In genomic region chr13:8484592-8485272, GRCm38 (mm10) we compare ENCODE assay signal across 9 mouse cellular contexts.
DNase-seq lines count a peak whose midpoint lies in the region; ATAC-seq lines count a peak whose summit lies in the region.
"Had no signal": no experiment of that assay in that cellular context is flagged by ENCODE, and none has a peak within 500 bp of the region (broad histone marks: within the 10 kb centered on the region; RNA-seq: fewer than 3 reads in every experiment).

No protein-coding gene starts in this region.

- no peaks in the 10 kb centered on the region for H3K9me3 ChIP-seq in hindbrain, embryonic 14.5 days (ENCODE audit: control insufficient read depth, low read length)
- no peaks in the 10 kb centered on the region for H3K9me3 ChIP-seq in hindbrain, embryonic 10.5 days
- H3K9me3 ChIP-seq: midbrain, embryonic 12.5 days had no signal

- intact Hi-C loops in heart, postnatal 10 days (cut with DNase I): no loop called here

- peak; percentile 85 for ATAC-seq in hindbrain, embryonic 14.5 days (ENCODE audit: low FRiP score)
- no peak for ATAC-seq in megakaryocyte progenitor cell, adult 5-6 weeks (replicated peaks; ENCODE audit: poor library complexity)

- H3K4me1 ChIP-seq in hindbrain, embryonic 14.5 days (replicated peaks; ENCODE audit: control insufficient read depth, insufficient read depth, low read length): no peaks in the 10 kb centered on the region; the same call in 1 of the 2 replicates
- H3K4me1 ChIP-seq in hindbrain, embryonic 10.5 days (replicated peaks): no peaks in the 10 kb centered on the region
- H3K4me1 ChIP-seq: midbrain, embryonic 12.5 days had no signal

- no peak overlapping the region for H3K4me3 ChIP-seq in hindbrain, embryonic 14.5 days (replicated peaks; ENCODE audit: low read length)
- no peak overlapping the region for H3K4me3 ChIP-seq in hindbrain, embryonic 10.5 days
- H3K4me3 ChIP-seq: midbrain, embryonic 12.5 days had no signal

- H3K36me3 ChIP-seq in hindbrain, embryonic 14.5 days (replicated peaks; ENCODE audit: control insufficient read depth, insufficient read depth): no peaks in the 10 kb centered on the region
- H3K36me3 ChIP-seq in hindbrain, embryonic 10.5 days: no peaks in the 10 kb centered on the region
- H3K36me3 ChIP-seq: midbrain, embryonic 12.5 days had no signal

- H3K9ac ChIP-seq in hindbrain, embryonic 14.5 days: no peak overlapping the region
- H3K9ac ChIP-seq: midbrain, embryonic 12.5 days had no signal

- DNase-seq in hindbrain, embryonic 14.5 days (ENCODE audit: low spot score): peak; percentile 50
- DNase-seq in hindbrain, embryonic 10.5 days (ENCODE audit: low spot score): no peak
- peak; percentile 23 for DNase-seq in right cerebral cortex, postnatal 4 days
- no peak for DNase-seq in right cerebral cortex, postnatal 25 days
- peak; percentile 46 for DNase-seq in heart, postnatal 10 days
- peak; percentile 28 for DNase-seq in skeletal muscle tissue, adult 2 months (ENCODE audit: low read depth, low spot score)
- no peak for DNase-seq in thymus, postnatal 14 days

- no peaks in the 10 kb centered on the region for H3K27me3 ChIP-seq in hindbrain, embryonic 14.5 days (ENCODE audit: control insufficient read depth, insufficient read depth, low read length)
- no peaks in the 10 kb centered on the region for H3K27me3 ChIP-seq in hindbrain, embryonic 10.5 days (ENCODE audit: insufficient read depth, poor library complexity, severe bottlenecking)
- H3K27me3 ChIP-seq: midbrain, embryonic 12.5 days had no signal

- 35% methylated on average over 4 of the region's 4 CpGs for WGBS in hindbrain, embryonic 14.5 days
- 68% methylated on average over 4 of the region's 4 CpGs for WGBS in hindbrain, embryonic 10.5 days

- H3K4me2 ChIP-seq in hindbrain, embryonic 14.5 days (replicated peaks): no peak overlapping the region
- H3K4me2 ChIP-seq: midbrain, embryonic 12.5 days had no signal

- H3K27ac ChIP-seq in hindbrain, embryonic 14.5 days: no peak overlapping the region
- H3K27ac ChIP-seq in hindbrain, embryonic 10.5 days: no peak overlapping the region
- H3K27ac ChIP-seq: midbrain, embryonic 12.5 days had no signal

Comparison
In these comparisons a context has a peak if more than half of its experiments do, and no peak if none do; other contexts are left out.
1. DNase-seq: peak in hindbrain, embryonic 14.5 days (single experiment), right cerebral cortex, postnatal 4 days (single experiment), heart, postnatal 10 days (2 of 2) and skeletal muscle tissue, adult 2 months (single experiment); none in hindbrain, embryonic 10.5 days (single experiment), right cerebral cortex, postnatal 25 days (single experiment) and thymus, postnatal 14 days (single experiment).